Mouse (Mus musculus): Measurements from ENCODE around the gene Car1.
"Not testable (repeated sequence)": the region's sequence is repeated elsewhere in the genome, so short reads cannot be mapped to it uniquely, and the experiment has no call there.

The Car1 gene

DNA sequence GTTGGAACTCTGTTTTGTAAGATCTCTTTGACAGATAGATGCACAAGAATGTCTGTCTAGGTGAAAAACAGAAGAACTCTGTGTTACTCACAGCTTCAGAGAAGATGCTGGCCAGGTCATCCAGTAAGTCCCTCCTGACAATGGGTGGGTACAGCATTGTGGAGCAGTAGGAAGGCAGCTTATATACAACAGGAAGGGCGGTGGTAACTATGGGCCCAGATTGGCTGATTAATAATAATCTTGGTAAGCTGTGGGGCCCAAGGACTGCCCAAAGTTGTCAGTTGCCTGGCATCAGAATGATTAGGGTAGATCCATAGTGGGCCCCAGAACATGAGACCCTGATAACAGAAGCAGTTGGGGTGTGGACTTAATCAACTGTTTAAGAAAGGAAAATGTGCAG is at the start of gene Car1:
Gene Car1, minus strand, starts transcription at position 158 of the 400 bp plus-strand sequence.
- DNase-seq (ENCODE audit: low spot score in 2 of 2) = no peak

- no peak for DNase-seq (ENCODE audit: low spot score in 2 of 2)
These were observed 49.7 kb upstream of the Car1 start for GRCm38 (mm10) chr3:14857874-14858273.

DNA sequence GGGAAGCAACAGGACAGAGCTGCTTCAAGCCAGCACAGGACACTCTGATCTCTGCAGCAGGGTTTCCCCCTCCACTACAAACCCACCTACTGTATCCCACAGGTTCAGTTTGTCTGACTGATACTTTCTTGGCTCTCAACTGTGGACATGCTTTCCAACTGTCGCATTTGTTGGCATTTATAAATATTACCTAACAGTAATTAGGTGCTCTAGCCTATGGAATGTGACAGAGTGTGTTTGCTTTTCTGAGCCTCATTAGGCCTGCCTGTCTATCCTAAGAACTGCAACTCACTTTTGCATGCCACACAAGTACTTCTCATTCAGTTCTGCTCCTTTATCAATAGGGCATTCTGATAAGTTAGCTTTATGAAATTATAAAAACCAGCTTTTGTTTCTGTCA is 46.3 kb upstream of the Car1 start:
- DNase-seq (ENCODE audit: low spot score in 2 of 2) = no peak

GRCm38 (mm10) chr3:14853966-14854365 is 45.8 kb upstream of the Car1 start:
- no peak for DNase-seq (ENCODE audit: low spot score in 2 of 2)

- DNase-seq (ENCODE audit: low spot score in 2 of 2) = no peak
These were observed 40.6 kb upstream of the Car1 start for GRCm38 (mm10) chr3:14848587-14849254.

DNA sequence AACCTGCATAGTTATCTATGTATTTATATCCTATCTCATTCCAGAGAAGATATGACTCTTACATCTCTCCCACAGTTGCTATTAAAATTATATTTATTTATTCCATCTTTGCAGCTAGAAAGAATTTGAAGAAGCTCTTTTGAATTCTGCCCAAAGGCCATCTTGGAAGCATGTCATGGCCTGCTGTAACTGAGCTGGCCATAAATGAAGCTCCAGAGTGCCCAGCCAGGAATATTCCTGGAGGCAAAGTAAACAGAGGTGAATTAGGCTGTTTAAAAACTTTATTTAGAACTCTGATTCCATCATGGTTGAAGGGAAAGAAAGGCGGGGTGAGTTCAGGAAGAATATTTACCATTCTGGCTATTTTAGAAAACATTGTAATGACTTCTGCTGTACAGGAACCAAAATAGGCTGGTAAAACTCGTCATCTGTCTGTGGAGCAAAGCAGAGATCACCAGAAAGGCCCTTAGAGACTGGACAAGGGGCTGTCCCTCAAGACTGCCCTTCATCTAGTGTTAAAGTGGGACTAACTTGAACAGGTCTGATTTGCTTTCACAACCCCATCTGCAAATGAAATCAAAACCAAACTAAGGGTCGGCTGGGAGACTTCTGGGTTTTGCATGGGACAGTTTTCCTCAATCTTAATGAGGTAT is 31.4 kb upstream of the Car1 start:
- DNase-seq (ENCODE audit: low spot score in 2 of 2) = no peak

GRCm38 (mm10) chr3:14838936-14839335 is 30.8 kb upstream of the Car1 start:
- no peak for DNase-seq (ENCODE audit: low spot score in 2 of 2)

DNA sequence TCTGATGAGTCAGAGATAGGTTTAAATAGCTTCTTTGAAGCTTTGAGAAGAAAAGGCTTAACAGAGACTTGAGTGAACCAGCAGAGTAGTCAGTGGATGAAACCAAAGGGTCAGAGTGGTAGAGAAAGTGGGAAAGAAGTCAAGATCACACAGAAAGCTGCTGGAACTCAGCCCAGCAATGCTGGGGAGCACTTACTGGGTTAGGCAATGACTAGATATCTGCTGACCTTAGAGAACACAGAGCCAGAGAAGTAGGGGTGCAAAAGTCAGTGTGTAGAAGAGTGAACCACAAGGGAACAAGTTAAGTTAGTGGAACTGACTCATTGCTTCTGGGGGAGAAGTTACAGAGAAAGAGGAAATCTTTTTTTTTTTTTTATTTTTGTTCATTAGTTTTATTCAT is 24.6 kb upstream of the Car1 start:
- DNase-seq (ENCODE audit: low spot score in 2 of 2) = no peak

DNA sequence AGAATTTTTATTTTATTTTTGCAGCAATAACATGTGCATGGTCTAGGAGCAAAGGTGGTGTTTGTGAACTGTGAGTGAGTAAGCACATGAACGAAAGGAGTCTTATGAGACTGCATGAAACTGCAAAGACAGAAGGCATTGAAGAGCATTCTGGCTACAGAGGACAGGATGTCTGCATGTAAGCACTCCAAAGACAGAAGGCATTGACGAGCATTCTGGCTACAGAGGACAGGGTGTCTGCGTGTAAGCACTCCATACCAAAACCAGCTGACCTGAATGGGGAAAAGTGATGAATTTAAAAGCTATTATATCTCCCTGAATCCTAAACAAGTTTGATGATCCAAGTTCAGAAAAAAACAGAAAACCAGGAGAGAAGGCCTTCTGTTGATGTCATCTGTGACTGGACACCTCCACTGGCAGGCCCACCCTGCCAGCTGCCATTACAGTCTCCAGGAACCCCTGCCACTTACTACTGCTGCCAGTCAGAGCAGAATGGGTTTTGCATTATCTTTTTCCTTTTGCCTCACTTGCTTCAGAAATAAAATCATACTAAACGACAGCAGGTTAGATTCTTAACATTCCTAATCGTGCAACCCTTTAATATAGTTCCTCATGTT is 23.2 kb upstream of the Car1 start:
- DNase-seq (ENCODE audit: low spot score in 2 of 2) = no peak

DNA sequence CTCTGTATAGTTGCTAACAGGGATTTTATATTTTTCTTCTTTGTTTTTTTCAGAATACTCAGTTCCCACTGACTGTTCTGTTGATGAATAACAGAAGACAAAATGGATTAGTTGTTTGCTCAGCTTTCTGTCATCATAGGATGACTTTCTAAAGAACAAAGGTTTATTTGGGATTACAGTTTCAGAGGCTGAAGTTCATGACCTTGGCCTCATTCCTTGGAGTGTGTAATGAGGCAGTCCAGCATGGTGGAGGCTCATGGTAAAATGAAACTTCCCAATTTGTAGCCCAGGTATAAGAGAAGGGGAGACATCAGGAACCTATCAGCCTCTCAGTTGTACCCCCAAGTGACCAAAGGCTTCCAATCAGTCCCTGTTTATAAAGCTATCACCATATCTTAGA is 20.7 kb upstream of the Car1 start:
- no peak for DNase-seq (ENCODE audit: low spot score in 2 of 2)

- DNase-seq (ENCODE audit: low spot score in 2 of 2) = no peak
These were observed 11.8 kb upstream of the Car1 start for GRCm38 (mm10) chr3:14819844-14820504.

- not testable (repeated sequence) for DNase-seq (ENCODE audit: low spot score in 2 of 2)
These were observed 7.2 kb upstream of the Car1 start for GRCm38 (mm10) chr3:14815396-14815795.

- no peak for DNase-seq (ENCODE audit: low spot score in 2 of 2)
These were observed 1.5 kb downstream of the Car1 start for GRCm38 (mm10) chr3:14806702-14807101.

- no peak for DNase-seq (ENCODE audit: low spot score in 2 of 2)
These were observed 2.2 kb downstream of the Car1 start for GRCm38 (mm10) chr3:14805962-14806361.

- no peak for DNase-seq (ENCODE audit: low spot score in 2 of 2)
These were observed 3.3 kb downstream of the Car1 start for GRCm38 (mm10) chr3:14804906-14805305.

GRCm38 (mm10) chr3:14797069-14797468 is 11.1 kb downstream of the Car1 start:
- DNase-seq (ENCODE audit: low spot score in 2 of 2) = no peak

- no peak for DNase-seq (ENCODE audit: low spot score in 2 of 2)
These were observed 12.7 kb downstream of the Car1 start for GRCm38 (mm10) chr3:14795292-14796020.

DNA sequence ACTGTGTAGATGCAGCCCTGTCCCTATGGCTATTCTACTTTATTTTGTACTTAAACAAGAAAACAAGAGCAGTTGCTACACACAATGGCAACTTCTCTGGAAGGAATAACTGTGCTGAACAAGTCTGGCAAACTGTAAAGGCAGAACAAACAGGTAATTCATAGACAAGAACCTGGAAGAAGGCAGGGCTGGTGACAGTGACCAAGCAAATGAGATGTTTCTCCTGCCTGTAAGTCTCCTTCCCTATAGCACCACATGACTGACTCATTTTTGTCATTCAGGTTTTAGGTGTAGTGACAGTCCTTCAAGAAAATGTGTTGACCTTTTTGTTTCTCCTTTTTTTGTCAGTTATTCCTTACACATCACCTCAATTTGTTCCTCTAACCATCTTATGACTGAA is 16.1 kb downstream of the Car1 start:
- DNase-seq (ENCODE audit: low spot score in 2 of 2) = no peak

DNA sequence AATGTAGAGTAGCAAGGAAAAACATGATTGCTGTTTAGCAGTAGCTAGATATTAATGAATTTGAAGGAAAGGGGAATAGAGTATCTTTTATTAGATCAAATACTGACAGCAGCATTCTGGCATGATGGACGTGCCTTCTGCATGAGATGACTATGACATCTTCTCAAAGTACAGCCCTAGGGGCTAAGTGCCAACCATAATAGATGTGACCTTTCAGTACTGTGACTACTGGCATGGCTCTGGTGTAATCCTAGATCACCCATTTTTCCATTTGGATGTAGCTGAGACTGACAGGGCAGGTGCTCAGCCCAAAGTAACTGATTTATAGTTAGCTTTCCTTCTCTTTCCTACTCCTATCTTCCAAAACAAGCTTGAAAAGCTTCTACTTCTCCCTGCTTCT is 20.6 kb downstream of the Car1 start:
- no peak for DNase-seq (ENCODE audit: low spot score in 2 of 2)

DNA sequence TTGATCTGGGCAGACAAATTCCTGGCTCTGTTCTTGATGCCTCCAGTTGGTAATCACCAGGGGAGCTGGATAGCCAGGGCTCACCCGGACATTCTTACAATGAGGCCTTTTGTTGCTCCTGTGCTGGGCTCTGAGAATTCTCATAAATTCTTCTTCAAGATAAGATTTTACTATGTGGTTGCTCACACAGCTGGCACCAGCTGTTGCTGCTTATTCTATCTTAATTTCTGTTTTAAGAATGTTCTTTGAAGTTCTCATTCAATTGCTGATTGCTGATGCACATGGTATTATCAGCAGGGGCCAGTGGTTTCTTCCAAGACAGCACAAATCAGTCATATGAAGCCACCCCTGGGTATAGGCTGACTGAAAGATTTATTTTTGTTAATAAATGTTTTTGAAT is 21.0 kb downstream of the Car1 start:
- no peak for DNase-seq (ENCODE audit: low spot score in 2 of 2)

GRCm38 (mm10) chr3:14786551-14787079 is 21.6 kb downstream of the Car1 start:
- DNase-seq (ENCODE audit: low spot score in 2 of 2) = no peak

GRCm38 (mm10) chr3:14785353-14785752 is 22.8 kb downstream of the Car1 start:
- DNase-seq (ENCODE audit: low spot score in 2 of 2) = no peak
